Mouse (Mus musculus) bone marrow macrophage, adult 2 months (primary cell): Measurements from ENCODE around the gene Cpe.

ENCODE experiments used
- CTCF ChIP-seq: IDR thresholded peaks from 2 replicates; pipeline ENCODE4 v1.5.1; 2012; ENCODE audit warnings: low read depth, mild to moderate bottlenecking, low read length, moderate library complexity
- POLR2A ChIP-seq: IDR thresholded peaks from 2 replicates; pipeline ENCODE4 v1.6.1; 2012; ENCODE audit warnings: mild to moderate bottlenecking, low read depth, low read length, borderline replicate concordance

DNA sequence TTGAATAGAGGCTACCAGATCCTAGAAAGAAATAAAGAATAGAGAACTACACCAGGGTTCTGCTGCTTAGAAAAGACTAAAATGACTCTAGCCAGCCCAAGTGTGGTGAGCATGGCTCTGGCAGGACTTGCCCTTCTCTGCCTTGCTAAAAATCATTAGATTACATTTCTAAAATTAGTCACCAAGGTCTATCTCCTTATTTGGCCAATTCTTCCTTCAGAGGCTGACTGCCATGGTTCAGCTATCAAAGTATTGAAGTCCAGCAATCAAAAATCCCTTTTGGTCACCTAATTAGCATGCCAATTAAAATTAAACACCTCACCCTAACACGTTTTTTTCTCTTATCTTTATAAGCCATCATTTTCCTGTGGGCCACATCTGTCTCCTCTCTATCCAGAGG is 18.7 kb upstream of the Cpe start:
- TF ChIP-seq POLR2A (no peak), CTCF (no peak)
